Mouse (Mus musculus): ENCODE measurements at regions not wholly inside any gene's neighbourhood (a gene's known extent, or its start where the extent isn't known, plus 50 kb on each side); places are given as distances from the start of the nearest gene placed in this dataset.

GRCm38 (mm10) chr12:49579451-49580190 is 194.6 kb downstream of the Gm43517 start:
- no peak for DNase-seq (ENCODE audit: low spot score in 2 of 2)

- DNase-seq (ENCODE audit: low spot score in 2 of 2), result no peak
These were observed 198.9 kb downstream of the Gm43517 start for GRCm38 (mm10) chr12:49583849-49584248.

- no peak for DNase-seq (ENCODE audit: low spot score in 2 of 2)
These were observed 237.3 kb downstream of the Gm43517 start for GRCm38 (mm10) chr12:49622264-49622663.

GRCm38 (mm10) chr12:49627222-49627621 is 242.2 kb downstream of the Gm43517 start:
- DNase-seq (ENCODE audit: low spot score in 2 of 2), result no peak

GRCm38 (mm10) chr12:49628014-49628413 is 243.0 kb downstream of the Gm43517 start:
- no peak for DNase-seq (ENCODE audit: low spot score in 2 of 2)

- peak; percentile 9 to 10 for DNase-seq (ENCODE audit: low spot score in 2 of 2)
These were observed 264.4 kb downstream of the Gm43517 start for GRCm38 (mm10) chr12:49649104-49650063.
